Mouse (Mus musculus) liver, postnatal 0 days (tissue): ENCODE results near the gene Kif2c.
A peak's percentile ranks its signal among the peaks of the same experiment; 100 is the strongest.

ENCODE experiments used
- CTCF ChIP-seq: sonication (generic); IDR thresholded peaks from 2 replicates; pipeline ENCODE4 v1.5.1; 2016; ENCODE audit warnings: antibody characterized with exemption, low read depth
- EP300 ChIP-seq: IDR thresholded peaks from 2 replicates; pipeline ENCODE4 v1.6.1; 2016; ENCODE audit warnings: antibody characterized with exemption, low read depth, mild to moderate bottlenecking

- TF ChIP-seq CTCF (0 out of 2 replicates have a peak, but pooled peaks have one; percentile 5), EP300 (no peak; the same call in 1 of the 2 replicates)
Observed at GRCm38 (mm10) chr4:117124518-117125347, 57.7 kb downstream of the Kif2c start.
